ENCODE assay signal across 17 mouse cellular contexts in the genomic region with DNA sequence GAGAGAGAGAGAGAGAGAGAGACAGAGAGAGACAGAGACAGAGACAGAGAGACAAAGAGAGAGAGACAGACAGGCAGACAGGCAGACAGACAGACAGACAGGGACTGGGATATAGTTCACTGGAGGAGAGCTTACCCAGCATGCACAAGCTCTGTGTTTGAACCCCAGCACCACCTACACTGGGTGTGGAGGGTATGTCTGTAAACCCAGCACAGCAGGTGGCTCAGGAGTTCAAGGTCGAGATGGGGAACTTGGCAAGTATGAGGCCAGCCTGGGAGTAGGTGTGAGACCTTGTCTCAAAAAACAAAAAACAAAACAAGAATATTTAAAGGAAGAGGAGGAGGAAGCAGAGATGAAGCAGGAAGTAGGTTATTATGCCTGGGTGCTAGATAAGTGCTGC. TPM values are rescaled to one million over a fixed set of nuclear protein-coding genes. Genes with fewer than 3 reads are reported as not detected.
DNase-seq lines count a peak whose midpoint lies in the region; ATAC-seq lines count a peak whose summit lies in the region.
"Had no signal": no experiment of that assay in that cellular context is flagged by ENCODE, and none has a peak within 500 bp of the region (broad histone marks: within the 10 kb centered on the region; RNA-seq: fewer than 3 reads in every experiment).

No protein-coding gene starts in this region.

- no peaks in the 10 kb centered on the region for H3K36me3 ChIP-seq in liver, embryonic 13.5 days
- H3K36me3 ChIP-seq in liver, embryonic 11.5 days (ENCODE audit: control insufficient read depth, insufficient read depth, low read length): no peaks in the 10 kb centered on the region
- no peaks in the 10 kb centered on the region for H3K36me3 ChIP-seq in macrophage (ENCODE audit: inconsistent target)
- H3K36me3 ChIP-seq: hindbrain, embryonic 15.5 days; limb, embryonic 15.5 days had no signal

- peaks cover 85% of the 10 kb centered on the region for H3K4me1 ChIP-seq in liver, embryonic 13.5 days (replicated peaks)
- peaks cover 23% of the 10 kb centered on the region for H3K4me1 ChIP-seq in liver, embryonic 11.5 days (replicated peaks; ENCODE audit: control insufficient read depth, insufficient read depth, low read length)

- H3K9ac ChIP-seq in liver, embryonic 13.5 days: no peak overlapping the region
- H3K9ac ChIP-seq in liver, embryonic 11.5 days (ENCODE audit: low read depth, low read length): no peak overlapping the region
- H3K9ac ChIP-seq: hindbrain, embryonic 15.5 days; limb, embryonic 15.5 days had no signal

- H3K27ac ChIP-seq in liver, embryonic 13.5 days: peak overlapping the region; percentile 9; the same call in 1 of the 2 replicates
- no peak overlapping the region for H3K27ac ChIP-seq in liver, embryonic 11.5 days (ENCODE audit: low read depth, low read length)
- peak overlapping the region; percentile 63 for H3K27ac ChIP-seq in macrophage

- H3K4me3 ChIP-seq in liver, embryonic 13.5 days (replicated peaks): no peak overlapping the region
- no peak overlapping the region for H3K4me3 ChIP-seq in liver, embryonic 11.5 days (ENCODE audit: low read depth, low read length)
- H3K4me3 ChIP-seq in macrophage (ENCODE audit: inconsistent target): no peak overlapping the region
- H3K4me3 ChIP-seq: hindbrain, embryonic 15.5 days; left cerebral cortex, adult 2 months had no signal

- H3K79me2 ChIP-seq in macrophage (ENCODE audit: inconsistent target): peaks cover 94% of the 10 kb centered on the region

- peak; percentile 85 for DNase-seq in heart, adult 11 months
- DNase-seq in heart, adult 9 months (ENCODE audit: low spot score in 2 of 2): no peak
- no peak for DNase-seq in liver, embryonic 13.5 days
- no peak for DNase-seq in liver, embryonic 11.5 days (ENCODE audit: low spot score)
- DNase-seq in ZHBTc4 (ENCODE audit: low read depth, low spot score): peak; percentile 86
- no peak for DNase-seq in urinary bladder, adult 18-20 months (ENCODE audit: low spot score in 2 of 2)
- no peak for DNase-seq in kidney, adult 9 months
- DNase-seq: adrenal gland, postnatal 10 days; embryo, embryonic 11 days; kidney, postnatal 36 days had no signal

- WGBS in liver, embryonic 13.5 days (ENCODE audit: insufficient replicate concordance): 17% methylated on average over 1 of the region's 1 CpGs
- 33% methylated on average over 1 of the region's 1 CpGs for WGBS in liver, embryonic 11.5 days
- 40% methylated on average over 1 of the region's 1 CpGs for WGBS in macrophage (ENCODE audit: missing documents)

- H3K4me2 ChIP-seq in liver, embryonic 13.5 days: no peak overlapping the region
- H3K4me2 ChIP-seq in liver, embryonic 11.5 days: no peak overlapping the region
- H3K4me2 ChIP-seq: heart, embryonic 11.5 days; hindbrain, embryonic 15.5 days had no signal

- 0 out of 2 replicates have a peak, but pooled peaks cover 12% of the 10 kb centered on the region for H3K27me3 ChIP-seq in liver, embryonic 13.5 days
- H3K27me3 ChIP-seq in liver, embryonic 11.5 days (replicated peaks; ENCODE audit: control insufficient read depth, insufficient read depth, low read length): peaks cover 5% of the 10 kb centered on the region
- H3K27me3 ChIP-seq: hindbrain, embryonic 15.5 days; limb, embryonic 15.5 days; Patski had no signal

- ATAC-seq in liver, embryonic 13.5 days (ENCODE audit: low read depth): no peak
- ATAC-seq in liver, embryonic 11.5 days (replicated peaks; ENCODE audit: low FRiP score): no peak
- ATAC-seq: Patski had no signal

- H3K9me3 ChIP-seq in liver, embryonic 13.5 days (replicated peaks): no peaks in the 10 kb centered on the region
- no peaks in the 10 kb centered on the region for H3K9me3 ChIP-seq in liver, embryonic 11.5 days (ENCODE audit: control insufficient read depth, low read length)
- H3K9me3 ChIP-seq: hindbrain, embryonic 15.5 days; limb, embryonic 15.5 days; megakaryocyte, embryonic 14.5 days had no signal

RNA-seq across cellular contexts. Expression of a gene that starts 7.2 kb away (rescaled TPM):
- polyA plus RNA-seq in liver, embryonic 13.5 days (2015; fragmentation: Nextera tagmentation; extraction: Ambion mirVana): 13.5 and 16.4 TPM in 2 replicates
- polyA plus RNA-seq in liver, embryonic 11.5 days (2014; fragmentation: Nextera tagmentation; extraction: Ambion mirVana): 16.7 and 17.7 TPM in 2 replicates
- 10 to 100 TPM in 15 of 26 experiments, 1 to 10 TPM in 11; 1.0 to 26.5 (median 13.6) TPM for total RNA-seq in macrophage (2018; cell fraction: chromatin; rRNA removed)
- 10 to 100 TPM; 10.7 to 55.1 (median 38.2) TPM for total RNA-seq in macrophage (2018; cell fraction: cytosol; rRNA removed)
- 10 to 100 TPM; 13.4 to 65.3 (median 42.6) TPM for total RNA-seq in macrophage (2018; cell fraction: nucleus; rRNA removed)
- 18.5 to 64.2 TPM (median 46.5 TPM) in 3 replicates for polyA plus RNA-seq in macrophage (2018)

Comparison
In these comparisons a context has a peak if more than half of its experiments do, and no peak if none do; other contexts are left out.
1. DNase-seq: peak in heart, adult 11 months (single experiment) and ZHBTc4 (single experiment); none in heart, adult 9 months (0 of 2), liver, embryonic 13.5 days (single experiment), liver, embryonic 11.5 days (single experiment), urinary bladder, adult 18-20 months (0 of 2) and kidney, adult 9 months (single experiment).